Mouse (Mus musculus) spleen, adult 2 months (tissue): ENCODE data around the gene Uap1. TPM values are rescaled to one million over a fixed set of nuclear protein-coding genes. Genes with fewer than 3 reads are reported as not detected.
"Not testable (repeated sequence)": the region's sequence is repeated elsewhere in the genome, so short reads cannot be mapped to it uniquely, and the experiment has no call there.

Source experiments
- DNase-seq, 2 experiments: peaks; one replicate each; pipeline versions ENCODE4 v3.0.0 to v3.0.0-alpha.2; 2012 to 2021; ENCODE audit warnings: low spot score in 2 of 2, low read depth in 1 of 2
- H3K27ac ChIP-seq: fragments of 200-500 bp; 2 replicates; pipeline ENCODE4 v1.5.1; 2012; ENCODE audit warnings: low read length, inconsistent platforms; ENCODE audit not compliant: insufficient read depth
- H3K27me3 ChIP-seq: fragments of 200-500 bp; 2 replicates; pipeline ENCODE4 v1.6.1; 2012; ENCODE audit warnings: mild to moderate bottlenecking, moderate library complexity, low read length, inconsistent platforms; ENCODE audit not compliant: control insufficient read depth, insufficient read depth
- H3K36me3 ChIP-seq: fragments of 200-500 bp; 2 replicates; pipeline ENCODE4 v1.6.1; 2012; ENCODE audit warnings: mild to moderate bottlenecking, low read length, inconsistent platforms; ENCODE audit not compliant: control insufficient read depth, insufficient read depth
- H3K4me1 ChIP-seq: fragments of 200-500 bp; 2 replicates; pipeline ENCODE4 v1.6.1; 2011; ENCODE audit warnings: inconsistent platforms; ENCODE audit not compliant: control insufficient read depth, insufficient read depth, insufficient read length
- H3K4me3 ChIP-seq: fragments of 200-500 bp; 2 replicates; pipeline ENCODE4 v1.5.1; 2011; ENCODE audit warnings: mild to moderate bottlenecking, inconsistent platforms; ENCODE audit not compliant: insufficient read depth, insufficient read length; ENCODE audit errors: extremely low read depth
- CTCF ChIP-seq: fragments of 200-500 bp; IDR thresholded peaks from 2 replicates; pipeline ENCODE4 v1.5.1; 2011; ENCODE audit warnings: mild to moderate bottlenecking, inconsistent platforms; ENCODE audit not compliant: insufficient read depth, insufficient read length, insufficient replicate concordance; ENCODE audit errors: extremely low read depth
- POLR2A ChIP-seq: fragments of 200-500 bp; IDR thresholded peaks from 2 replicates; pipeline ENCODE4 v1.6.1; 2011; ENCODE audit warnings: low read depth, low read length, inconsistent platforms
- WGBS: fragments of 180-500 bp; shearing (Covaris S2); methylation state at CpG from one replicate; pipeline ENCODE4 v1.1.7; 2018; 5-methylcytosine and 5-hydroxymethylcytosine counted together
- polyA plus RNA-seq: library from polyadenylated mRNA; depleted of rRNA; stranded (reverse); fragments of >200 nt; gene quantifications from 2 replicates; pipeline ENCODE4 v1.2.3, GENCODE M21; 2012; rRNA removed

Uap1 gene
- polyA plus RNA-seq, 1 experiment, result 6.8 TPM

- DNase-seq, result no peak
- no peaks in the 10 kb centered on the region for H3K27me3 ChIP-seq
- H3K27ac ChIP-seq, result no peak overlapping the region
- no peaks in the 10 kb centered on the region for H3K4me1 ChIP-seq
- H3K4me3 ChIP-seq, result no peak overlapping the region
- no peaks in the 10 kb centered on the region for H3K36me3 ChIP-seq
- TF ChIP-seq POLR2A (no peak), CTCF (no peak)
- 88% methylated on average over 6 of the region's 6 CpGs for WGBS
Observed at GRCm38 (mm10) chr1:170113616-170114015, 61.1 kb downstream of the Uap1 start.

GRCm38 (mm10) chr1:170112261-170112660, 62.5 kb downstream of the Uap1 start:
- no peak for DNase-seq
- Histone ChIP-seq H3K4me3 (no peak overlapping the region), H3K4me1 (no peaks in the 10 kb centered on the region), H3K27ac (no peak overlapping the region), H3K36me3 (no peaks in the 10 kb centered on the region), H3K27me3 (no peaks in the 10 kb centered on the region)
- TF ChIP-seq CTCF (no peak), POLR2A (no peak)
- WGBS, result 90% methylated on average over 10 of the region's 10 CpGs

- DNase-seq, result no peak
- no peaks in the 10 kb centered on the region for H3K36me3 ChIP-seq
- TF ChIP-seq CTCF (no peak), POLR2A (no peak)
- H3K4me3 ChIP-seq, result no peak overlapping the region
- H3K4me1 ChIP-seq, result no peaks in the 10 kb centered on the region
- H3K27me3 ChIP-seq, result no peaks in the 10 kb centered on the region
- 91% methylated on average over 16 of the region's 16 CpGs for WGBS
- no peak overlapping the region for H3K27ac ChIP-seq
Observed at GRCm38 (mm10) chr1:170111651-170112226, 63.0 kb downstream of the Uap1 start.

GRCm38 (mm10) chr1:170110516-170111332, 64.0 kb downstream of the Uap1 start, which contains the start of gene Ddr2:
Ddr2 (minus strand) TSS chr1:170110762.
- no peaks in the 10 kb centered on the region for H3K4me1 ChIP-seq
- no peak within 1 kb of the TSS; the same call in 1 of the 2 replicates for H3K4me3 ChIP-seq
- TF ChIP-seq POLR2A (no peak), CTCF (no peak)
- no peaks in the 10 kb centered on the region for H3K27me3 ChIP-seq
- no peak within 1 kb of the TSS for H3K27ac ChIP-seq
- H3K36me3 ChIP-seq, result no peaks in the 10 kb centered on the region
- DNase-seq, result no peak
- WGBS, result 80% methylated on average over 17 of the region's 17 CpGs

GRCm38 (mm10) chr1:170109776-170110515, 64.8 kb downstream of the Uap1 start:
- DNase-seq, result no peak
- no peak overlapping the region; the same call in 1 of the 2 replicates for H3K4me3 ChIP-seq
- WGBS, result 88% methylated on average over 19 of the region's 19 CpGs
- H3K27me3 ChIP-seq, result no peaks in the 10 kb centered on the region
- no peaks in the 10 kb centered on the region for H3K4me1 ChIP-seq
- TF ChIP-seq CTCF (no peak), POLR2A (no peak)
- no peak overlapping the region for H3K27ac ChIP-seq
- H3K36me3 ChIP-seq, result no peaks in the 10 kb centered on the region

GRCm38 (mm10) chr1:170102814-170103213, 71.9 kb downstream of the Uap1 start:
- H3K27ac ChIP-seq, H3K4me3 ChIP-seq, H3K27me3 ChIP-seq, H3K4me1 ChIP-seq, H3K36me3 ChIP-seq, DNase-seq: not testable (repeated sequence)
- WGBS, result 82% methylated on average over 6 of the region's 6 CpGs

Other genes starting within 250 kb of the Uap1 start
- 0.11 TPM in 1 of 2 replicates, not detected in the other for gene Ccdc190, start 246.3 kb downstream of the Uap1 start, polyA plus RNA-seq
- 1.8 and 2.4 TPM in 2 replicates for gene Hsd17b7, start 205.7 kb downstream of the Uap1 start, polyA plus RNA-seq
- gene Ddr2, start 64.2 kb downstream of the Uap1 start, polyA plus RNA-seq, result 2.3 and 2.4 TPM in 2 replicates
- gene Uhmk1, start 40.4 kb upstream of the Uap1 start, polyA plus RNA-seq, result 8.6 and 9.1 TPM in 2 replicates
- gene Sh2d1b2, start 57.8 kb upstream of the Uap1 start, polyA plus RNA-seq, result 0.36 TPM in 1 of 2 replicates, not detected in the other
- 2.1 and 3.0 TPM in 2 replicates for gene Sh2d1b1, start 102.4 kb upstream of the Uap1 start, polyA plus RNA-seq
- gene Gm7694, start 131.4 kb upstream of the Uap1 start, polyA plus RNA-seq, result 3.9 and 4.7 TPM in 2 replicates
- gene Spata46, start 133.8 kb upstream of the Uap1 start, polyA plus RNA-seq, result not detected in 2 replicates